Mouse (Mus musculus) brain, embryonic 18.5 days (tissue): ENCODE results near the gene Acvrl1.

Experiments used
- DNase-seq: peaks from one replicate; pipeline ENCODE4 v3.0.0-alpha.2; 2012; ENCODE audit warnings: low read depth, low spot score

The Acvrl1 gene

DNA sequence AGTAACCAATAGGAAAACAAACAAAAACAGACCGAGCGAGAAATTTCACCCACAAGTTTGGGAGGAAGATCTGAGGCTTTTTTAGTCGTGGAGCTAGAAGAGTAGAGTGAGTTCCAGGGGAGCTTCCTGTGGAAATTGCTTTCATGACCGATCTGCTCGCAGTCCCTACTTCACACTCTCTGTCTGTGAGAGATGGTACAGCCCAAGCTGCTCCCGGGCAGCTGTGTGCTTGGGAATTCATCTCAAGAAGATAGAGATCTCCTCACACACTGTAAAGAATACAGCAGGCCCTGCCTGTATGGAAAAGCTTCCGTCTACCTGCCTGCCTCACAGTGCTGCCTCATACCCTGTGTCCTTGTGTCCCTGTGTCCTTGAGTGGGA is 63.9 kb downstream of the Acvrl1 start:
- no peak for DNase-seq

DNA sequence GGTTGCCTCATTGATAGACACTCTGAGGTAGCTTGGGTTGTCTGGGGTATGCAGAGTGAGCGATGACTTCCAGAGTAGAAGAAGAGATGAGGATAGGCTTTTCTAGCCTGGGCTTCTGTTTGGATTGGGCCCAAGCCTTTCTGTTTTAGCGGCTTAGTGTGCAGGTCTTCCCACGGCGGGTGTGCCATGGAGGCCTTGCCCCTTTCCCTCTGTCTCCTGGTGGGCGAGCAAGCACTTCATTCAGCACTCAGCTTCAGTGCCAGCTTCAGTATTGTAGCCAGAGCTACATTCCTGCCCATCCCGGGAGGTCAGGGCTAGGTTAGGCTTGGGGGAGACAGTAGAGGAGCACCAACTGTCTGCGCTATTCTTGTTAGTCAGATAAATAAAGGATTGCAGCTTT is 64.3 kb downstream of the Acvrl1 start:
- DNase-seq: no peak

DNA sequence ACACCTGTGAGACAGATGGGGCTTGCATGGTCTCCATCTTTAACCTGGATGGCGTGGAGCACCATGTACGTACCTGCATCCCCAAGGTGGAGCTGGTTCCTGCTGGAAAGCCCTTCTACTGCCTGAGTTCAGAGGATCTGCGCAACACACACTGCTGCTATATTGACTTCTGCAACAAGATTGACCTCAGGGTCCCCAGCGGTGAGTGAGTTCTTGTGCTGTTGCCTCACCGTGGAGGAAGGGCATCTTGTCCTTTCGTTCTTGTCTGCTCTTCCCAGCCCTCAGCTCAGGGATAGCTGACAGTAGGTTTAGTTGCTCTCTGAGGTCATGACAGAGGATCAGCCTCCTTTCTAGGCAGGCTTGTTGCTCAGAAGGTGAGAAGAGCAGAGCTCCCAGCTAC is 65.6 kb downstream of the Acvrl1 start:
- DNase-seq: no peak
